Mouse (Mus musculus): Measurements from ENCODE around the gene Fam43b. TPM values are rescaled to one million over a fixed set of nuclear protein-coding genes. Genes with fewer than 3 reads are reported as not detected.
A peak's percentile ranks its signal among the peaks of the same experiment; 100 is the strongest.

Gene Fam43b
- polyA plus RNA-seq, 1 experiment from 2014 or later = 0.06 TPM

DNA sequence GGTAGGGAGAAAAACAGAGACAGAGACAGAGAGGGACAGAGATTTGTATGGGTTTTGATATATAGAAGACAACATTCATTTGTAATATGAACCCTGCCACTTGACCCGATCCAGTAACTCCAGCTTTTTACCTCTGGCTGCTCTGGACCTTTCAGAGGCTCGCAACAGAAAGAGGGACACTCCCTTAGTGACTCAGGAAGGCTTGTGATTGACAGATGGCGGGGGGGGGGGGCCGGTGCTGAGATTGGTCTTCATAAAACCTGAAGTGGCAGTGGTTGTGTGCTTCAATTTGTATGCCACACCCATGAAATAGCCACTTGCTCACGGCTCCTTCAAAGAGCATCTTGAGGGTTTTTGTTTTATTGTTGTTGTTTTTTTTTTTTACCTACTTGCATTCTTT, 32.8 kb downstream of the Fam43b start:
- H3K27me3 ChIP-seq (replicated peaks) = peaks cover 27% of the 10 kb centered on the region

DNA sequence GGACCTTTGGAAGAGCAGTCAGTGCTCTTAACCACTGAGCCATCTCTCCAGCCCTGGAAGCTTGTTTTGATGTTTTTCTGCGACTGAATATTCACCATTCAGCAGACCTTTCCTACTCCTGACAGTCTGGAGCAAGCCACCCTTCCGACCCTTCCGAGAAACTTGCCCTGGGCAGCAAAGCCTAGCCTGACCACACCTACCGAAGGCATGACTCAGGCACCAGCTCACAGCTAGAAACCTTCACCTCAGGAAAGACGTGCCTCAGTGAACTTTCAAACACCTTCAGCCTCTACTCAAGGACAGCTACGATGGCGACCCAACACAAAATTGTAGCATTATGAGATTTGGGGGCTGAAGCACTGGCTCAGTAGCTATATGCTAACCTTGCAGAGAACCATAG, 33.4 kb downstream of the Fam43b start:
- H3K27me3 ChIP-seq (replicated peaks) = peaks cover 24% of the 10 kb centered on the region
- no peak overlapping the region for H3K4me2 ChIP-seq
- ATAC-seq (ENCODE audit: insufficient number of reproducible peaks, low FRiP score) = no peak
- peaks cover 7% of the 10 kb centered on the region for H3K4me1 ChIP-seq (replicated peaks)
- H3K9me3 ChIP-seq (replicated peaks) = no peaks in the 10 kb centered on the region
- H3K9ac ChIP-seq = no peak overlapping the region
- WGBS = 76% methylated on average over 7 of the region's 7 CpGs
- H3K36me3 ChIP-seq = no peaks in the 10 kb centered on the region
- no peak overlapping the region for H3K27ac ChIP-seq (ENCODE audit: poor library complexity, severe bottlenecking)
- H3K4me3 ChIP-seq = no peak overlapping the region

More for the DNA sequence above, 32.8 kb downstream of the Fam43b start:
- 49% methylated on average over 5 of the region's 5 CpGs for WGBS
- H3K9me3 ChIP-seq (replicated peaks) = no peaks in the 10 kb centered on the region
- H3K9ac ChIP-seq = no peak overlapping the region
- H3K27ac ChIP-seq (ENCODE audit: poor library complexity, severe bottlenecking) = no peak overlapping the region
- peaks cover 14% of the 10 kb centered on the region for H3K4me1 ChIP-seq (replicated peaks)
- H3K4me2 ChIP-seq = no peak overlapping the region
- no peak for ATAC-seq (ENCODE audit: insufficient number of reproducible peaks, low FRiP score)
- no peaks in the 10 kb centered on the region for H3K36me3 ChIP-seq
- H3K4me3 ChIP-seq = no peak overlapping the region

DNA sequence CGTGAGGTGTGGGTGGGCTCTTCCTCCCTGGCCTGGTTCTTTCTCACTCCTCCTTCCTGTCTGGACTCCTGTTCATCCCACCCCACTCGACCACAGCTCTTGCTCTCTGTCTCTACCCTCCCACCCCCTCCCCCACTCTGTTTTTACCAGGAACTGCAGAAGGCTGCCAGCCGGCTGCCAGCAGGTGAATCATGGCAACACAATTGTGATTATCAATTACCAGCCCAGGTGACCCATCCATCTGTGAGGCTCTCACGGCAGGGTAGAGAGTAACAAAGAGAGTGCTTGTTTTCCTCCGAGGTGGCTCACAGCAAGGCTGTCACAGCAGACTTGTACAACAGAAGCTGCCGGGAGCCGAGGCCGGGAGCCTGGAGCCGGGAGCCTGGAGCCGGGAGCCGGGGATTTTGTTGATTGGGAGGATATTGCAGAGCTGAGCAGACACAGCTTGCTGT, 34.9 kb downstream of the Fam43b start:
- H3K4me3 ChIP-seq = peak overlapping the region; percentile 3; the same call in 1 of the 2 replicates
- WGBS = 9% methylated on average over 11 of the region's 11 CpGs

DNA sequence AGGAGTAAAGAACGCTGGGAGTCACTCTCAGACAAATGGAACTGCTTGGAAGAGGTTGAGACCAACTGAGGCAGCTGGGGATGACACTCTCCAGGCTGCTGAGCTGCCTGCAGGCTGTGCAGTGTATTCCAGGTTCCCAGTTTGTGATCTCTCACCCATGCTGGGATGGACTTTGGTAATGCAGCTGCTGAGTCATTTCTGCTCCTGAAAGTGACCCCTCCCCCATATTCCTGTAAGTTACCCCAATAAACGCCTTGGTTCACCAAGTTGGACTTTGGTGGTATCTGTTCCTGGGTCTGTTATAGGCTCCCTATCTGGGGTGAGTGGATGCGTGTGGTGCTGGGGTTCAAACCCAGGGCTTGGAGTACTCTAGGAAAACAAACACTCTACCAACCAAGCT, 38.2 kb downstream of the Fam43b start:
- H3K27me3 ChIP-seq (replicated peaks) = peaks cover 14% of the 10 kb centered on the region

More for the DNA sequence above, 34.9 kb downstream of the Fam43b start:
- Histone ChIP-seq H3K36me3 (no peaks in the 10 kb centered on the region), H3K9me3 (replicated peaks) (no peaks in the 10 kb centered on the region), H3K27ac (ENCODE audit: poor library complexity, severe bottlenecking) (no peak overlapping the region), H3K4me2 (peak overlapping the region; percentile 32; the same call in 1 of the 2 replicates), H3K27me3 (replicated peaks) (peaks cover 16% of the 10 kb centered on the region), H3K9ac (peak overlapping the region; percentile 30; the same call in 1 of the 2 replicates), H3K4me1 (replicated peaks) (no peaks in the 10 kb centered on the region)
- no peak for ATAC-seq (ENCODE audit: insufficient number of reproducible peaks, low FRiP score)

DNA sequence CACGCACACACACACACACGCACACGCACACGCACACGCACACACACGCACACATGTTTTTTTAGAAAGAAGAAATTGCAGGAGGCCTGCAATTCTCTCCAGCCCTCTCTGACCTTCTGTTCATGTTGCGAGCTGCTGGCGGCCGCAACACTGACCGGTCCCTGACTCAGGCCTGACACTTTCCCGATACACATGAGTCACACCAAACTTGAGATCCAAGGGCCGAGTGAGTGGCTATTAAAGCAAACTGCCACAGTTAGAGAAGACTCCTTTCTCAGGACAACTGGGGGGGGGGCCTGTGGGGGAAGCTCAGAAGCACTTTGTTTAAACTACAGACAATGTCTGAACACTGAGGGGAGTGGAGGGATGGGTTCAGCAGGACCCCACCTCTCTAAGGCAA, 39.8 kb downstream of the Fam43b start:
- H3K27ac ChIP-seq (ENCODE audit: poor library complexity, severe bottlenecking) = no peak overlapping the region
- H3K36me3 ChIP-seq = no peaks in the 10 kb centered on the region
- 84% methylated on average over 12 of the region's 12 CpGs for WGBS
- H3K9ac ChIP-seq = no peak overlapping the region
- H3K9me3 ChIP-seq (replicated peaks) = no peaks in the 10 kb centered on the region
- no peak overlapping the region for H3K4me3 ChIP-seq
- no peak for ATAC-seq (ENCODE audit: insufficient number of reproducible peaks, low FRiP score)
- peaks cover 14% of the 10 kb centered on the region for H3K27me3 ChIP-seq (replicated peaks)
- no peaks in the 10 kb centered on the region for H3K4me1 ChIP-seq (replicated peaks)
- no peak overlapping the region for H3K4me2 ChIP-seq

More for the DNA sequence above, 38.2 kb downstream of the Fam43b start:
- H3K4me1 ChIP-seq (replicated peaks) = no peaks in the 10 kb centered on the region
- H3K9me3 ChIP-seq (replicated peaks) = no peaks in the 10 kb centered on the region
- H3K4me3 ChIP-seq = no peak overlapping the region
- no peak overlapping the region for H3K4me2 ChIP-seq
- no peaks in the 10 kb centered on the region for H3K36me3 ChIP-seq
- WGBS = 74% methylated on average over 3 of the region's 3 CpGs
- H3K9ac ChIP-seq = no peak overlapping the region
- H3K27ac ChIP-seq (ENCODE audit: poor library complexity, severe bottlenecking) = no peak overlapping the region
- no peak for ATAC-seq (ENCODE audit: insufficient number of reproducible peaks, low FRiP score)

DNA sequence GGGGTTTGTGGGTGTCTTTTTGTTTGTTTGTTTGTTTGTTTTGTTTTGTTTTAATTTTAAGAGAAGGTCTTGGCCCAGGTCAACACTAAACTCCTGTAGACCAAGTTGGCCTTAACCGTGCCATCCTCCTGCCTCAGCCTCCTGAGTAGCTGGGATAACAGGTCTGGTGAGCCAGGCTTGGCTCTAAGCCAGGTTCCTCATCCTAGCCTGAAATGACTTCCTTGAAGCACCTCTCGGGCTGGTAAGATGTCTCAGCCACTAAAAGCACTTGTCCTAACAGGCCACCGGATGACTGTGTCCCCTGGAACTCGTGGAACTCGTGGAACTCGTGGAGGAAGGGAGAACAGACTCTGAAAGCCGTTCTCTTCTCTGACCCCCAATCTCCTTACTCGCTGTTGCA, 40.2 kb downstream of the Fam43b start:
- no peak for ATAC-seq (ENCODE audit: insufficient number of reproducible peaks, low FRiP score)
- 78% methylated on average over 8 of the region's 8 CpGs for WGBS
- H3K9me3 ChIP-seq (replicated peaks) = no peaks in the 10 kb centered on the region
- no peak overlapping the region for H3K27ac ChIP-seq (ENCODE audit: poor library complexity, severe bottlenecking)
- no peak overlapping the region for H3K4me3 ChIP-seq
- no peaks in the 10 kb centered on the region for H3K36me3 ChIP-seq
- no peak overlapping the region for H3K9ac ChIP-seq
- peaks cover 11% of the 10 kb centered on the region for H3K27me3 ChIP-seq (replicated peaks)
- H3K4me1 ChIP-seq (replicated peaks) = no peaks in the 10 kb centered on the region
- no peak overlapping the region for H3K4me2 ChIP-seq

DNA sequence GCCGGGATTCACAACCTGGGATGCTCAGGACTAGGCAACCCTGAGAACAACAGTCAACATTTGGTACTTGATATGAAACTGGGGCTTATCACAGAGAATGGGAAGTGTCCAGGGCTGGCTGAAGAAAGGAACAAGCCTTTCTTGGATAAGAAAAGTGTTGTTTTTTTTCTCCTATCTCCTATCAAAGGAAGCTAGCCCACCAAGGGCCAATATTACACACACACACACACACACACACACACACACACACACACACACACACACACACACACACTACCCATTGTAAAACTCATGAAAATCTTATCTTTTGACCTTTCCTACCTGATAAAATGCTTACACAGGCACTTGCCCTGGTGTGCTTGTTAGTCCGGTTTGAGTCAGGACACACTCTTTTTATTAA, 40.8 kb downstream of the Fam43b start:
- 57% methylated on average over 2 of the region's 2 CpGs for WGBS
- Histone ChIP-seq H3K4me3 (no peak overlapping the region), H3K4me2 (no peak overlapping the region), H3K9ac (no peak overlapping the region), H3K27me3 (replicated peaks) (peaks cover 8% of the 10 kb centered on the region; the same call in 1 of the 2 replicates), H3K4me1 (replicated peaks) (no peaks in the 10 kb centered on the region), H3K36me3 (no peaks in the 10 kb centered on the region), H3K27ac (ENCODE audit: poor library complexity, severe bottlenecking) (no peak overlapping the region), H3K9me3 (replicated peaks) (no peaks in the 10 kb centered on the region)
- ATAC-seq (ENCODE audit: insufficient number of reproducible peaks, low FRiP score) = no peak

DNA sequence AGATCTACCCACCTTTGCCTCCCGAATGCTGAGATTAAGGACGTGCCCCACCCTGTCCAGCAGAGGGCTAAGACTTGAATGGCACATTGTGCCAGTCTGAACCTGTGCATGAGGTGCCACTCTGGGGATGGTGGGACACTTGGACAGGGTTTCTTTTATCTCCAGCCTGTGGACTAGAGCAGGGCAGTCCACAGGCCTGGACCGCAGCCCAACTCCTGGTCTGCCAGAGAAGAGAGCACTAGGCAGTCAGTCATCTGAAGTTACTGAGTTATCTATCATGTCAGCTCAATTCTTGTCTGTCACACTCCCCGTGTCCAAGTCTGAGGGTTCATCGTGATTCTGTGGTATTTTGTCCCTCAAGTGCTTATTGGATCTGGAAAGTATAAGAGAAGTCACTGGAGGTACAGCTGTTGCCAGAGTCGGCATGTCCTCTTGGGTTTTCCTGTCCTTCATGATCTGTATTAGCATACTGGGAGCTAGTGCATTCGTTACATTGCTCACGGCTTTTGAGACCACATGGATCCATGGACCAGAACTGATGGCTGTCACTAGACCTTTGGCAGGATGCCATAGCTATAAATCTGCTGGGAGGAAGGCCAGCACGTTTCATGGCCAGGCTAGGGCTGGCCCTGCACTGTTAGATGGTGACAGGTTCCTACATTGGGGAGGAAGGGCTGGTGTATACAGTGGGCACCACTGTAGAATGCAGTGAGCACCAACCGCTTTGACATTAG, 42.7 kb downstream of the Fam43b start:
- WGBS = 77% methylated on average over 10 of the region's 10 CpGs
- Histone ChIP-seq H3K36me3 (no peaks in the 10 kb centered on the region), H3K27me3 (replicated peaks) (peaks cover 16% of the 10 kb centered on the region), H3K9ac (no peak overlapping the region), H3K4me2 (no peak overlapping the region), H3K27ac (ENCODE audit: poor library complexity, severe bottlenecking) (no peak overlapping the region), H3K9me3 (replicated peaks) (no peaks in the 10 kb centered on the region), H3K4me1 (replicated peaks) (no peaks in the 10 kb centered on the region), H3K4me3 (no peak overlapping the region)
- ATAC-seq (ENCODE audit: insufficient number of reproducible peaks, low FRiP score) = no peak; the same call in 1 of the 2 replicates

DNA sequence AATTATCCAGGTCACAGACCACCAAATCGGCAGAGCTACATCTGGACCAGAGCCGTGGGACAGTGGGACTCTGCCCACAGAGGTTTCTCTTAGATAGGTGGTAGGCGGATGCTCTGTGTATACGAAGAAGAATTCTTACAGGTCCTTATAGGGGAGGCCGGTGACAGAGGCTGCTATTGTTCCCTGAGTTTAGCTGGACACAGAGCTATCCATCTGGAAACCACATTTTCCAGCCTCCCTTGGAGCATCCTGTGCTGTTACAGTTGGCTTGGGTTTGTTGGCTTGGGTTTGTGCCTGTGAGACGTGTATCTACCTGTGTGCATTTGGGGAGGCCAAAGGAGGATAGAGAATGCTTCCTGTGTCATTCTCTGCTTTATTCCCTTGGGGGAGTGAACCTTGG, 43.6 kb downstream of the Fam43b start:
- no peak for ATAC-seq (ENCODE audit: insufficient number of reproducible peaks, low FRiP score)
- 83% methylated on average over 6 of the region's 6 CpGs for WGBS

DNA sequence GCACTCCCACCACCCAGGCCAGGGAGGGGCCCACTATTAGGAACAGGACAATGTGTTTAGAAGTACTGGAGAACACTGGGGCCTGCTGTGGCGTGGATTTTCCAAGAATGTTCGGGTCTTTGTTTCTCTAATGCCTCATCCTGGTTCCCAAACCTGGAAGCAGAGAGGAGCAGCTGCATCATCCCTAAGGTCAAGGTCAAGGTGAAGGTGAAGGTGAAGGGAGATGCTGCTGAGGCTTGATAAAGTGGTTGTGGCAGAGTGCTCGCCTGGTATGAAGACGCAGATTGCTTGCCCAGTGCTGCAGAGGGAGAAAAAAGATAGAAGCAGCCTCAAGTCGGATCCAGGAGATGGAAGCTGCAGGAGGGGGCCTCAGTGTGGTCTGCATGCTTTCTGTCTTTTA, 44.5 kb downstream of the Fam43b start:
- Histone ChIP-seq H3K9me3 (replicated peaks) (no peaks in the 10 kb centered on the region), H3K9ac (no peak overlapping the region), H3K27me3 (replicated peaks) (peaks cover 24% of the 10 kb centered on the region), H3K27ac (ENCODE audit: poor library complexity, severe bottlenecking) (no peak overlapping the region), H3K4me1 (replicated peaks) (no peaks in the 10 kb centered on the region), H3K36me3 (no peaks in the 10 kb centered on the region), H3K4me2 (no peak overlapping the region), H3K4me3 (no peak overlapping the region)
- WGBS = 81% methylated on average over 5 of the region's 5 CpGs
- ATAC-seq (ENCODE audit: insufficient number of reproducible peaks, low FRiP score) = no peak

More for the DNA sequence above, 43.6 kb downstream of the Fam43b start:
- Histone ChIP-seq H3K27me3 (replicated peaks) (peaks cover 22% of the 10 kb centered on the region), H3K36me3 (no peaks in the 10 kb centered on the region), H3K9me3 (replicated peaks) (no peaks in the 10 kb centered on the region), H3K27ac (ENCODE audit: poor library complexity, severe bottlenecking) (no peak overlapping the region), H3K4me3 (no peak overlapping the region), H3K4me1 (replicated peaks) (no peaks in the 10 kb centered on the region), H3K4me2 (no peak overlapping the region), H3K9ac (no peak overlapping the region)

DNA sequence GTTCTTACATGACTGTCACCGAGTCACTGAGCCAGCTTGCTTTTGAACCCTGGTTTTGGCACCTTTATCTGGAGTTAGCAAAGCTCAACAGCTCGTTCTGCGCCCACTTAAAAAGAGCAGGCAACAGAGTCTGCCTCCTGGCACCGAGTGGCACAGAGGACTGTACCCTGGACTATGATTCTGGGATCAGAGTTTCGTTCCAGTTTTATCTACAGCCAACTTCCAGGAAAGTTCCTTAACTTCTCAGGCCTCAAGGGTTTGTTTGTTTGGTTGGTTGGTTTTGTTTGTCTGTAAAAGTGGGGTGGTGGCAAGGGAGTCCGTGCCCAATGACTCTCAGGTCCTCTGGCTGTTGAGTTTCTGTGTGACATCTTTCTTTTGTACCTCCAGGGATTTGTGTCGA, 47.6 kb downstream of the Fam43b start:
- no peaks in the 10 kb centered on the region for H3K36me3 ChIP-seq
- H3K27me3 ChIP-seq (replicated peaks) = peaks cover 24% of the 10 kb centered on the region
- peaks cover 4% of the 10 kb centered on the region for H3K4me1 ChIP-seq (replicated peaks)
- H3K4me2 ChIP-seq = no peak overlapping the region
- 70% methylated on average over 7 of the region's 7 CpGs for WGBS
- no peak overlapping the region for H3K9ac ChIP-seq
- H3K27ac ChIP-seq (ENCODE audit: poor library complexity, severe bottlenecking) = no peak overlapping the region
- no peak overlapping the region for H3K4me3 ChIP-seq
- ATAC-seq (ENCODE audit: insufficient number of reproducible peaks, low FRiP score) = no peak
- H3K9me3 ChIP-seq (replicated peaks) = no peaks in the 10 kb centered on the region

DNA sequence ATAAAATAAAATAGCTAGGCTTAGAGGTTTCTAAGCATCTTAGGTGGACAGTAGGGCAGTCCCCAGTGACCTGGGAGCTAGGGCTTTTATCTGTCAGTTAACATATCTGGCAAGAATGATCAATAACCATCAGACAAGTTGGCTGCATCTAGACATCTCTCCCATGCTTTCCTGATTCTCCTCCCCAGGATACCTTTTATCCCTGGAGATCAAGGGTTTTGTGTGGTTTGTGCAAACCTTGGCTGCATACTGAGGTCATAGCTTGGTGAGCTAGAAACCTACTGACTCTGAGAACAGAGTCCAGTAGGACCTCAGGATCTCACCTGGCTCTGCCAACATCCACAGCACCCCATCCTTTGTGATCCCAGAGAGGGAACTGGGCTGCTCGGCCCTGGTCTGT, 49.0 kb downstream of the Fam43b start:
- Histone ChIP-seq H3K9ac (no peak overlapping the region), H3K27me3 (replicated peaks) (peaks cover 19% of the 10 kb centered on the region), H3K36me3 (no peaks in the 10 kb centered on the region), H3K4me3 (no peak overlapping the region), H3K4me2 (no peak overlapping the region), H3K9me3 (replicated peaks) (no peaks in the 10 kb centered on the region), H3K27ac (ENCODE audit: poor library complexity, severe bottlenecking) (no peak overlapping the region), H3K4me1 (replicated peaks) (peaks cover 18% of the 10 kb centered on the region)
- 69% methylated on average over 1 of the region's 1 CpGs for WGBS
- ATAC-seq (ENCODE audit: insufficient number of reproducible peaks, low FRiP score) = no peak
